Mouse (Mus musculus) B cell, adult 67 days (primary cell): Measurements from ENCODE around the gene Sap30bp. TPM values are rescaled to one million over a fixed set of nuclear protein-coding genes. Genes with fewer than 3 reads are reported as not detected.

Source experiments
- total RNA-seq, 2 experiments: library from RNA; stranded (reverse); gene quantifications; 4 replicates each; pipeline ENCODE4 v1.2.4; 2023

Sap30bp gene
- total RNA-seq = 10 to 100 TPM; 48.3 to 55.7 TPM

GRCm38 (mm10) chr11:115933108-115933746, at the start of gene Sap30bp, which contains the start of gene Recql5:
Gene Sap30bp, plus strand, starts transcription at chr11:115933282.
Gene Recql5, minus strand, starts transcription at chr11:115933477.

GRCm38 (mm10) chr11:115899486-115900266, 33.4 kb upstream of the Sap30bp start, which contains the start of gene Smim5:
Gene Smim5, plus strand, starts transcription at chr11:115899966.

GRCm38 (mm10) chr11:115911632-115912376, 21.3 kb upstream of the Sap30bp start, which contains the start of gene Smim6:
Gene Smim6, plus strand, starts transcription at chr11:115912017.

GRCm38 (mm10) chr11:115974309-115975082, 41.4 kb downstream of the Sap30bp start, which contains the start of gene Itgb4:
Gene Itgb4, plus strand, starts transcription at chr11:115974709.

GRCm38 (mm10) chr11:116012262-116012947, 79.3 kb downstream of the Sap30bp start, which contains the start of gene Galk1:
Gene Galk1, minus strand, starts transcription at chr11:116012719.

Other genes with a start within 250 kb of the Sap30bp start
- 100 to 1,000 TPM; 340 to 343 TPM for gene Grb2, start 224.7 kb upstream of the Sap30bp start, total RNA-seq
- gene Tmem94, start 167.8 kb upstream of the Sap30bp start, total RNA-seq = 10 to 100 TPM; 52.9 to 61.8 TPM
- 1 to 10 TPM; 5.3 to 5.8 TPM for gene Caskin2, start 119.6 kb upstream of the Sap30bp start, total RNA-seq
- gene Tsen54, start 118.6 kb upstream of the Sap30bp start, total RNA-seq = 10 to 100 TPM; 32.6 to 36.5 TPM
- gene Llgl2, start 109.2 kb upstream of the Sap30bp start, total RNA-seq = 10 to 100 TPM; 29.6 to 31.4 TPM
- under 1 TPM; 0.18 to 0.67 TPM for gene Myo15b, start 74.9 kb upstream of the Sap30bp start, total RNA-seq
- not detected for gene Smim5, start 33.3 kb upstream of the Sap30bp start, total RNA-seq
- not detected for gene Smim6, start 21.3 kb upstream of the Sap30bp start, total RNA-seq
- gene Recql5, start 195 bp downstream of the Sap30bp start, total RNA-seq = 10 to 100 TPM; 65.2 to 73.1 TPM
- under 1 TPM; 0.20 to 0.56 TPM for gene Itgb4, start 41.4 kb downstream of the Sap30bp start, total RNA-seq
- 10 to 100 TPM; 17.7 to 21.5 TPM for gene Galk1, start 79.4 kb downstream of the Sap30bp start, total RNA-seq
- gene H3f3b, start 94.7 kb downstream of the Sap30bp start, total RNA-seq = 1,000 to 10,000 TPM; 2,967 to 3,463 TPM
- gene Unk, start 97.0 kb downstream of the Sap30bp start, total RNA-seq = 10 to 100 TPM; 69.9 to 84.3 TPM
- 10 to 100 TPM; 60.6 to 74.3 TPM for gene Unc13d, start 144.7 kb downstream of the Sap30bp start, total RNA-seq
- gene Wbp2, start 153.7 kb downstream of the Sap30bp start, total RNA-seq = 100 to 1,000 TPM; 237 to 270 TPM
- under 1 TPM in 1 of 2 experiments, not detected in 1; 0.87 TPM for gene Trim47, start 193.9 kb downstream of the Sap30bp start, total RNA-seq
- 10 to 100 TPM; 41.8 to 52.2 TPM for gene Trim65, start 197.8 kb downstream of the Sap30bp start, total RNA-seq
- 10 to 100 TPM; 65.1 to 73.5 TPM for gene Mrpl38, start 205.6 kb downstream of the Sap30bp start, total RNA-seq
- gene Fbf1, start 234.9 kb downstream of the Sap30bp start, total RNA-seq = 10 to 100 TPM; 37.6 to 45.8 TPM